Mouse (Mus musculus) heart, postnatal 0 days (tissue): ENCODE measurements around the gene Rab19. TPM values are rescaled to one million over a fixed set of nuclear protein-coding genes. Genes with fewer than 3 reads are reported as not detected.
"Not testable (repeated sequence)": the region's sequence is repeated elsewhere in the genome, so short reads cannot be mapped to it uniquely, and the experiment has no call there.

Source experiments
- ATAC-seq: fragments of 200-750 bp; cut with Nextera tagmentation; 2 replicates; pipeline ENCODE4 v1.8.0; 2017; ENCODE audit warnings: low read depth, moderate number of reproducible peaks, moderate library complexity; ENCODE audit not compliant: insufficient read depth
- DNase-seq: peaks from one replicate; pipeline ENCODE4 v3.0.0-alpha.2; 2016; ENCODE audit warnings: low spot score
- H3K27ac ChIP-seq: fragments of 300-500 bp; sonication (generic); 2 replicates; pipeline ENCODE4 v1.5.1; 2014; ENCODE audit warnings: low read depth, mild to moderate bottlenecking
- H3K27me3 ChIP-seq: fragments of 300-500 bp; sonication (generic); 2 replicates; pipeline ENCODE4 v1.6.1; 2014; ENCODE audit warnings: low read length, mixed read lengths; ENCODE audit not compliant: control insufficient read depth, insufficient read depth
- H3K36me3 ChIP-seq: fragments of 300-500 bp; sonication (generic); replicated peaks from 2 replicates; pipeline ENCODE4 v1.6.1; 2014; ENCODE audit warnings: low read length, mixed read lengths; ENCODE audit not compliant: control insufficient read depth, insufficient read depth
- H3K4me1 ChIP-seq: fragments of 300-500 bp; sonication (generic); 2 replicates; pipeline ENCODE4 v1.6.1; 2014; ENCODE audit warnings: antibody characterized with exemption; ENCODE audit not compliant: control insufficient read depth, insufficient read depth
- H3K4me2 ChIP-seq: fragments of 300-500 bp; sonication (generic); 2 replicates; pipeline ENCODE4 v1.6.1; 2014; ENCODE audit warnings: low read depth, mild to moderate bottlenecking, low read length, moderate library complexity
- H3K4me3 ChIP-seq: fragments of 300-500 bp; sonication (generic); 2 replicates; pipeline ENCODE4 v1.5.1; 2014; ENCODE audit warnings: low read depth, low read length
- H3K9ac ChIP-seq: fragments of 300-500 bp; sonication (generic); replicated peaks from 2 replicates; pipeline ENCODE4 v1.6.1; 2014; ENCODE audit warnings: low read depth, low read length, mixed read lengths
- H3K9me3 ChIP-seq: fragments of 300-500 bp; sonication (generic); replicated peaks from 2 replicates; pipeline ENCODE4 v1.6.1; 2016; ENCODE audit warnings: low read length; ENCODE audit not compliant: control insufficient read depth
- CTCF ChIP-seq: IDR thresholded peaks from 2 replicates; pipeline ENCODE4 v1.5.1; 2016; ENCODE audit warnings: antibody characterized with exemption, control low read depth, low read depth
- EP300 ChIP-seq: IDR thresholded peaks from 2 replicates; pipeline ENCODE4 v1.6.1; 2016; ENCODE audit warnings: antibody characterized with exemption, low read depth
- WGBS: fragments of 180-500 bp; shearing (Covaris S2); extraction: QIAGEN DNeasy Blood & Tissue Kit; methylation state at CpG from one replicate; pipeline ENCODE4 v1.1.7; 2014; 5-methylcytosine and 5-hydroxymethylcytosine counted together
- polyA plus RNA-seq: library from polyadenylated mRNA; unstranded; fragments of >200 nt; fragmentation: Nextera tagmentation; extraction: Ambion mirVana; gene quantifications from 2 replicates; pipeline ENCODE4 v1.2.1, GENCODE M21; 2015
- total RNA-seq: library from RNA; depleted of rRNA; stranded (reverse); fragments of >200 nt; gene quantifications from 2 replicates; pipeline ENCODE4 v1.2.3, GENCODE M21; 2014; ENCODE audit warnings: low replicate concordance; rRNA removed

Gene Rab19
- total and polyA plus RNA-seq, 2 experiments from 2014 or later, result 0.30 TPM; not detected in 1

DNA sequence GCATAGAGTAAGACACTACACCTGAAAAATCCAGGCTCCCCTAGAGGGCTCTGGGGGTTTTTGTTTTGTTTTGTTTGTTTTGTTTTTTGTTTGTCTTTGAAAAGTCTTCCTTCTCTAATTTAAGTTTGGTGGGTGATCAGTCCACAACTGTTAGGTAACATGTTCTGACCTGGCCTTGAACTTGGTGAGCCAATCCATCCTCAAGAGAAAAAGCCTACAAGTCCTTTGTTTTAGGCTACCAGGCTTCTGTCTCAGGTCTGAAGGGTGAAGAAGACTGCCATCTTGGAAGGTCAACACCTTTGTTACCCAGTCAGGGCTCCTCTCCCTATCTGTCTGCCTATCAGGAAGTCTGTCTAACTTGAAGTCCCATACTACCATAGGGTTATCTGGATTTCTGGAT is 52.7 kb downstream of the Rab19 start:
- Histone ChIP-seq H3K36me3 (no peaks in the 10 kb centered on the region), H3K4me3 (no peak overlapping the region), H3K27ac (no peak overlapping the region), H3K4me2 (no peak overlapping the region), H3K27me3 (no peaks in the 10 kb centered on the region), H3K9me3 (no peaks in the 10 kb centered on the region), H3K9ac (no peak overlapping the region), H3K4me1 (no peaks in the 10 kb centered on the region)
- no peak for ATAC-seq
- TF ChIP-seq CTCF, result no peak
- no peak for TF ChIP-seq EP300
- no peak for DNase-seq

DNA sequence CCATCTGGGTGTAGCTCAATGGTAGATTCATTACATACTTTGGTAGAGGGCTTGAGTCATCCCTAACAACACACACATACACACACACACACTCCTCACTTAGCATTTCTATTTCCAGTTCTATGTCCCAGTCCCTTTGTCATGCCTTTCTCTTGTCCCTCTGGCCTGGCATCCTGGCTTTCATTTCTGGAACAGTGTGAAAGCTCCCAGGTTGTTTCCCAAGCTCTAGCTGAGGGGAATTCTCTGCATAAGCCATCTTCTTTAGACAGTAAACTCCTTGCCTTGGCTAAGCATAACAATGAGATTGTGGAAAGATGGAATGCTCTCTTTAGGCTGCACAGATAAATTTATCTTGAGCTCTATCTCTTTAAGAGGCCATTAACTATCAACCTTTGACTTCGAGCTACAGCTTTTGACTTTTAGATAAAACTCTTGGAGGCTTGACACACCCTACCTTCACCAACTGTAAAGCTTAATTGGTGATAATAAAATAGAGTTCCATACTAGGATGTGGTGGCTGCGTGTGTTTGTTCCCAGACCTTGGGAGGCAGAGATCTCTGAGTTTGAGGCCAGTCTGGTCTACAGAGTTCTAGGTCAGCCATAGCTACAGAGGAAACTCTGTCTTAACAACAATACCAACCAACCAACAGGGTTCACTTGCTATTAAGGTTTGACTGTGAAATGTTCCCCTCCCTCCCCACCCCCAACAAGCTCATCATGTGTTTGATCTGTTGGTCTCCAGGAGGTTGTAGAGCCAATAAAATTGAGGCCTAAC is 53.3 kb downstream of the Rab19 start:
- no peak overlapping the region for H3K27ac ChIP-seq
- 71% methylated on average over 2 of the region's 2 CpGs for WGBS
- H3K9ac ChIP-seq, result no peak overlapping the region
- ATAC-seq (no peak), DNase-seq (no peak)
- no peaks in the 10 kb centered on the region for H3K36me3 ChIP-seq
- no peak overlapping the region for H3K4me2 ChIP-seq
- TF ChIP-seq EP300 (no peak), CTCF (no peak)
- H3K4me1 ChIP-seq, result no peaks in the 10 kb centered on the region
- H3K4me3 ChIP-seq, result no peak overlapping the region
- no peaks in the 10 kb centered on the region for H3K27me3 ChIP-seq
- H3K9me3 ChIP-seq, result no peaks in the 10 kb centered on the region

GRCm38 (mm10) chr6:39434886-39435492 is 54.0 kb downstream of the Rab19 start:
- H3K36me3 ChIP-seq, result no peaks in the 10 kb centered on the region
- H3K9ac ChIP-seq, result no peak overlapping the region
- H3K4me1 ChIP-seq, result no peaks in the 10 kb centered on the region
- ATAC-seq (no peak), DNase-seq (no peak)
- H3K9me3 ChIP-seq, result no peaks in the 10 kb centered on the region
- WGBS, result 55% methylated on average over 2 of the region's 2 CpGs
- no peak overlapping the region for H3K4me2 ChIP-seq
- TF ChIP-seq EP300 (no peak), CTCF (no peak)
- no peak overlapping the region for H3K4me3 ChIP-seq
- no peak overlapping the region for H3K27ac ChIP-seq
- H3K27me3 ChIP-seq, result no peaks in the 10 kb centered on the region

DNA sequence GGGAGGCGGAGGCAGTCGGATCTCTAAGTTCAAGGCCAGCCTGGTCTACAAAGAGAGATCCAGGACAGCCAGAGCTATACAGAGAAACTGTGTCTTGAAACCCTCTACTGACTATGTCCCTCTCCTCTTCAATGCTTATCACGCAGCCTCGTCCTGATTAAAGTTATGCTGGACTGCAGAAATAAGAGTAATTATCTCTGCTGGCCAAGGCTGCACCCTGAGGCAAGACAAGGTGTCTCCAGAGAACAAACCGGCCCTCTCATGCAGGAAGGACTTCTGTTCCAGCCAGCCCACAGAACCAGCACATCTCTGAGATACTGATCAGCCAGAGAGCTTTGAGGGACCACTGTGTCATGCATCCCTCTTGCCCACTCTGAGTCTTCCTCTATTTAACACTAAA is 54.9 kb downstream of the Rab19 start:
- no peak overlapping the region for H3K9ac ChIP-seq
- no peak overlapping the region for H3K27ac ChIP-seq
- TF ChIP-seq CTCF, result no peak
- no peak for TF ChIP-seq EP300
- ATAC-seq, result no peak
- no peaks in the 10 kb centered on the region for H3K4me1 ChIP-seq
- DNase-seq, result no peak
- no peak overlapping the region for H3K4me3 ChIP-seq
- no peaks in the 10 kb centered on the region for H3K36me3 ChIP-seq
- H3K4me2 ChIP-seq, result no peak overlapping the region
- 75% methylated on average over 5 of the region's 5 CpGs for WGBS
- H3K9me3 ChIP-seq, result no peaks in the 10 kb centered on the region
- no peaks in the 10 kb centered on the region for H3K27me3 ChIP-seq

- not testable (repeated sequence) for H3K27me3 ChIP-seq, DNase-seq, H3K36me3 ChIP-seq, H3K4me1 ChIP-seq, H3K4me3 ChIP-seq, H3K9ac ChIP-seq, ATAC-seq, H3K27ac ChIP-seq, H3K4me2 ChIP-seq, H3K9me3 ChIP-seq
- 79% methylated on average over 6 of the region's 6 CpGs for WGBS
These were observed 56.5 kb downstream of the Rab19 start for GRCm38 (mm10) chr6:39437519-39437918.

Other genes starting within 250 kb of the Rab19 start
- 9.0 and 10.1 TPM in 2 replicates for gene Kdm7a, start 174.4 kb upstream of the Rab19 start, total RNA-seq
- gene Kdm7a, start 174.4 kb upstream of the Rab19 start, polyA plus RNA-seq, result 3.5 and 4.0 TPM in 2 replicates
- gene Slc37a3, start 3.5 kb upstream of the Rab19 start, total RNA-seq, result 9.0 and 12.6 TPM in 2 replicates
- gene Slc37a3, start 3.5 kb upstream of the Rab19 start, polyA plus RNA-seq, result 19.9 TPM in 2 replicates
- 51.7 and 61.1 TPM in 2 replicates for gene Mkrn1, start 39.3 kb downstream of the Rab19 start, total RNA-seq
- 52.1 and 57.5 TPM in 2 replicates for gene Mkrn1, start 39.3 kb downstream of the Rab19 start, polyA plus RNA-seq
- 7.3 and 9.0 TPM in 2 replicates for gene Dennd2a, start 176.7 kb downstream of the Rab19 start, total RNA-seq
- 5.5 TPM in 2 replicates for gene Dennd2a, start 176.7 kb downstream of the Rab19 start, polyA plus RNA-seq
- 17.5 and 22.4 TPM in 2 replicates for gene Adck2, start 192.7 kb downstream of the Rab19 start, total RNA-seq
- gene Adck2, start 192.7 kb downstream of the Rab19 start, polyA plus RNA-seq, result 24.4 and 25.7 TPM in 2 replicates
- not detected in 2 replicates for gene Gm42420, start 204.6 kb downstream of the Rab19 start, total RNA-seq
- 0.60 and 2.7 TPM in 2 replicates for gene Gm42420, start 204.6 kb downstream of the Rab19 start, polyA plus RNA-seq
- gene Ndufb2, start 211.4 kb downstream of the Rab19 start, total RNA-seq, result 719 and 838 TPM in 2 replicates
- gene Ndufb2, start 211.4 kb downstream of the Rab19 start, polyA plus RNA-seq, result 1,229 and 1,304 TPM in 2 replicates